Mouse (Mus musculus): ENCODE data around the gene Nfyc.

- TF ChIP-seq HCFC1 (IDR thresholded peaks at IDR 0.05; ENCODE audit: borderline replicate concordance, insufficient read depth, low read length), result no peak
- TF ChIP-seq ZNF384 (IDR thresholded peaks at IDR 0.05; ENCODE audit: low read depth, low read length), result no peak
- TF ChIP-seq CHD2 (IDR thresholded peaks at IDR 0.05; ENCODE audit: low read depth, low read length), result no peak
Measured at GRCm38 (mm10) chr4:120868988-120869387, 37.6 kb upstream of the Nfyc start.

Measured in ES-E14 (cell line).